ENCODE assay signal across 12 mouse cellular contexts in the genomic region with DNA sequence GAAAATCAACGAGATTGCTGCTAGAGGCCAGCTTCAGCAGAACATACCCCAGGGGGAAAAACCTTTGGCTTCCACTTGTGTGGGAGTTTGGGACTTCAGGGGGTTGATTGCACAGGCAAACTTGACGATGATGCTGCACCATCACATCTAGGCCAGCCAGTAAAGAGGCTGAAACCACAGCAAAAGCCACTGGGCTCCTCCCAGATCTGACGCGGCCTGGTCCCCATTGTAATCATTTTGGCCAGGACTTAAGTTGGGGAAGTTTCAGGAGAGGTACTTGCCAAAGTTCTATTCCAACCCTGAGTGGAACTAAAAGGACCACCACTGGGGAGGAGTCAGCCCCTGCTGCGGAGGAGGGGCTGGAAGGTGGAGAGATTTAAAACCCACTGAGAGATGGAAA. TPM values are rescaled to one million over a fixed set of nuclear protein-coding genes. Genes with fewer than 3 reads are reported as not detected.
DNase-seq lines count a peak whose midpoint lies in the region; ATAC-seq lines count a peak whose summit lies in the region.
"Had no signal": no experiment of that assay in that cellular context is flagged by ENCODE, and none has a peak within 500 bp of the region (broad histone marks: within the 10 kb centered on the region; RNA-seq: fewer than 3 reads in every experiment).

No protein-coding gene starts in this region.

- peak; percentile 49 for DNase-seq in adrenal gland, postnatal 10 days
- no peak for DNase-seq in adrenal gland, adult (ENCODE audit: inconsistent age in 2 of 2, low spot score in 1 of 2)
- no peak for DNase-seq in midbrain, embryonic 11.5 days (ENCODE audit: low spot score, missing footprints)
- no peak for DNase-seq in midbrain, embryonic 10.5 days (ENCODE audit: low spot score)
- DNase-seq in induced T-regulatory cell, adult 2 months (ENCODE audit: low read depth) = peak; percentile 9
- DNase-seq in gastrocnemius, postnatal 25 days = no peak

- ATAC-seq in midbrain, embryonic 11.5 days (ENCODE audit: low FRiP score) = no peak
- no peak for ATAC-seq in neural tube, embryonic 15.5 days (ENCODE audit: low FRiP score)
- ATAC-seq in activated CD4-positive, CD25-positive, alpha-beta regulatory T cell, adult 4 months = no peak
- ATAC-seq: lung, postnatal 0 days had no signal

- H3K36me3 ChIP-seq in midbrain, embryonic 11.5 days (ENCODE audit: control insufficient read depth, insufficient read depth, low read length) = no peaks in the 10 kb centered on the region
- no peaks in the 10 kb centered on the region for H3K36me3 ChIP-seq in midbrain, embryonic 10.5 days
- H3K36me3 ChIP-seq in neural tube, embryonic 15.5 days = no peaks in the 10 kb centered on the region
- H3K36me3 ChIP-seq: embryonic facial prominence, embryonic 12.5 days had no signal

- H3K9ac ChIP-seq in midbrain, embryonic 11.5 days (ENCODE audit: low read length) = no peak overlapping the region
- H3K9ac ChIP-seq in neural tube, embryonic 15.5 days (replicated peaks) = no peak overlapping the region

- no peaks in the 10 kb centered on the region for H3K9me3 ChIP-seq in midbrain, embryonic 11.5 days (ENCODE audit: control insufficient read depth, low read length)
- no peaks in the 10 kb centered on the region for H3K9me3 ChIP-seq in midbrain, embryonic 10.5 days (replicated peaks)
- no peaks in the 10 kb centered on the region for H3K9me3 ChIP-seq in neural tube, embryonic 15.5 days (replicated peaks)
- H3K9me3 ChIP-seq: embryonic facial prominence, embryonic 12.5 days had no signal

- 19% methylated on average over 5 of the region's 5 CpGs for whole genome bisulfite sequencing in midbrain, embryonic 11.5 days
- 28% methylated on average over 5 of the region's 5 CpGs for WGBS in midbrain, embryonic 10.5 days
- 16% methylated on average over 5 of the region's 5 CpGs for WGBS in neural tube, embryonic 15.5 days

- H3K4me1 ChIP-seq in midbrain, embryonic 11.5 days (ENCODE audit: control insufficient read depth, insufficient read depth, low read length) = peaks cover 34% of the 10 kb centered on the region
- peaks cover 46% of the 10 kb centered on the region for H3K4me1 ChIP-seq in midbrain, embryonic 10.5 days
- H3K4me1 ChIP-seq in neural tube, embryonic 15.5 days = peaks cover 41% of the 10 kb centered on the region

- H3K27me3 ChIP-seq in midbrain, embryonic 11.5 days (ENCODE audit: control insufficient read depth, insufficient read depth, low read length) = peaks cover 32% of the 10 kb centered on the region
- H3K27me3 ChIP-seq in midbrain, embryonic 10.5 days (ENCODE audit: low read depth, poor library complexity, severe bottlenecking) = peaks cover 66% of the 10 kb centered on the region
- H3K27me3 ChIP-seq in neural tube, embryonic 15.5 days (replicated peaks) = no peaks in the 10 kb centered on the region

- no peak overlapping the region for H3K27ac ChIP-seq in midbrain, embryonic 11.5 days (ENCODE audit: low read depth, low read length)
- H3K27ac ChIP-seq in midbrain, embryonic 10.5 days (replicated peaks) = no peak overlapping the region
- no peak overlapping the region; the same call in 1 of the 2 replicates for H3K27ac ChIP-seq in neural tube, embryonic 15.5 days (replicated peaks)

- H3K4me3 ChIP-seq in midbrain, embryonic 11.5 days (ENCODE audit: low read depth, low read length) = no peak overlapping the region
- H3K4me3 ChIP-seq in midbrain, embryonic 10.5 days = no peak overlapping the region
- H3K4me3 ChIP-seq in neural tube, embryonic 15.5 days (replicated peaks) = no peak overlapping the region
- H3K4me3 ChIP-seq: embryonic facial prominence, embryonic 12.5 days had no signal

- 0 out of 2 replicates have a peak overlapping the region, but pooled peaks have one; percentile 4 for H3K4me2 ChIP-seq in midbrain, embryonic 11.5 days
- peak overlapping the region; percentile 89; the same call in 1 of the 2 replicates for H3K4me2 ChIP-seq in neural tube, embryonic 15.5 days

RNA-seq across cellular contexts. Expression of a gene that starts 1.6 kb away (rescaled TPM):
- not detected for total RNA-seq in adrenal gland, postnatal 10 days (2021)
- not detected in 2 replicates for polyA plus RNA-seq in midbrain, embryonic 11.5 days (2014; fragmentation: Nextera tagmentation; extraction: Ambion mirVana)
- polyA plus RNA-seq in midbrain, embryonic 10.5 days (2016; fragmentation: Nextera tagmentation; extraction: Ambion mirVana) = not detected in 2 replicates
- not detected in 2 replicates for polyA plus RNA-seq in neural tube, embryonic 15.5 days (2015; fragmentation: Nextera tagmentation; extraction: Ambion mirVana)
- total RNA-seq in gastrocnemius, postnatal 25 days (2021) = not detected
- not detected for polyA plus RNA-seq in activated CD4-positive, CD25-positive, alpha-beta regulatory T cell, adult 4 months (2017; shearing (Covaris generic))
- total RNA-seq: layer of hippocampus, adult 18-20 months had no signal
- polyA plus RNA-seq: embryonic facial prominence, embryonic 12.5 days; heart, embryonic 16.5 days; lung, postnatal 0 days had no signal

RNA-seq across cellular contexts. Expression of a gene that starts 38.8 kb away (rescaled TPM):
- total RNA-seq in adrenal gland, postnatal 10 days (2021) = 10 to 100 TPM; 14.1 to 21.3 TPM
- 19.5 and 19.9 TPM in 2 replicates for polyA plus RNA-seq in midbrain, embryonic 11.5 days (2014; fragmentation: Nextera tagmentation; extraction: Ambion mirVana)
- 12.8 and 16.8 TPM in 2 replicates for polyA plus RNA-seq in midbrain, embryonic 10.5 days (2016; fragmentation: Nextera tagmentation; extraction: Ambion mirVana)
- 31.4 and 36.1 TPM in 2 replicates for polyA plus RNA-seq in neural tube, embryonic 15.5 days (2015; fragmentation: Nextera tagmentation; extraction: Ambion mirVana)
- total RNA-seq in gastrocnemius, postnatal 25 days (2021) = 1 to 10 TPM; 1.4 to 1.6 TPM
- 1 to 10 TPM; 2.7 to 3.5 TPM for polyA plus RNA-seq in activated CD4-positive, CD25-positive, alpha-beta regulatory T cell, adult 4 months (2017; shearing (Covaris generic))

Comparison
In these comparisons a context has a peak if more than half of its experiments do, and no peak if none do; other contexts are left out.
1. DNase-seq: peak in adrenal gland, postnatal 10 days (single experiment) and induced T-regulatory cell, adult 2 months (single experiment); none in adrenal gland, adult (0 of 2), midbrain, embryonic 11.5 days (single experiment), midbrain, embryonic 10.5 days (single experiment) and gastrocnemius, postnatal 25 days (single experiment).